Mouse (Mus musculus) heart, postnatal 4 days (tissue): ENCODE measurements around the gene Gsta2. TPM values are rescaled to one million over a fixed set of nuclear protein-coding genes. Genes with fewer than 3 reads are reported as not detected.
"Not testable (repeated sequence)": the region's sequence is repeated elsewhere in the genome, so short reads cannot be mapped to it uniquely, and the experiment has no call there.

ENCODE experiments used
- DNase-seq: peaks from one replicate; pipeline ENCODE4 v3.0.0; 2021
- total RNA-seq, 2 experiments: library from RNA; stranded (reverse); gene quantifications; 2 replicates each; pipeline ENCODE4 v1.2.3; 2021

Gsta2 gene
- total RNA-seq, 2 experiments from 2014 or later: not detected

GRCm38 (mm10) chr9:78365850-78366544 is 10.4 kb upstream of the Gsta2 start:
- DNase-seq: no peak

DNA sequence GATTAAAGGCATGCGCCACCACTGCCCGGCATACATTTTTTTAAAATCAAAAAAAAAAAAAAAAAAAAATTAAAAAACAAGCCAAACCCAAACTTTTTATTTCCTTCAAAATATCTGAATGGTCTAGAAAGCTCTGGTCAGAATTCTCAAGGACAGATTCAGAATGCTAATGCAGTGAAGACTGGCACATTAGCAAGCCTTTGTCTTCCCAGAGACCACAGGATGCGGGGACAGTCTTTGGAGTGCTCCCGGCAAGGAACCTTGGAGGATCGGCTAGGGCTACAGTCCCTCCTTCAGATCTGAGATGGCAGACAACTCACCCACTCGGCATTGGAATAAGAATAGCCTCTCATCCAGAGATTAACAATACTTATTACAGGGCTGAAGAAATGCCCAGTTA is 9.1 kb upstream of the Gsta2 start:
- DNase-seq: no peak

DNA sequence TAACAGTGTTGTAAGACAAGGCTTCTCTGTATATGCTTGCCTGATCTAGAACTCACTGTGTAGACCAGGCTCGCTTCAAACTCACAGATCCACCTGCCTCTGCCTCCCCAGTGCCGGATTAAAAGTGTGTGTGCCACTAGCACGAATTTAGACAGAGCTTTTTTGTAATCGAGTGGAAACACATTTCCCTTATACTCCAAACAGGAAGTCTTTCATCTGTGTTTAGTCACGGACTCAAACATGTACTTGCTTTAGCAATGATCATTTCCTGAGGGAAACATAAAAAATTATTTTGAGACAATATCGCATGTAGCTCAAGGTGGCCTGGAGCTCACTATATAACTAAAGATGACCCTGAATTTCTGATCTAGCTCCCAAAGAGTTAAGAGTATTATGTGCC is 7.8 kb upstream of the Gsta2 start:
- DNase-seq: no peak

DNA sequence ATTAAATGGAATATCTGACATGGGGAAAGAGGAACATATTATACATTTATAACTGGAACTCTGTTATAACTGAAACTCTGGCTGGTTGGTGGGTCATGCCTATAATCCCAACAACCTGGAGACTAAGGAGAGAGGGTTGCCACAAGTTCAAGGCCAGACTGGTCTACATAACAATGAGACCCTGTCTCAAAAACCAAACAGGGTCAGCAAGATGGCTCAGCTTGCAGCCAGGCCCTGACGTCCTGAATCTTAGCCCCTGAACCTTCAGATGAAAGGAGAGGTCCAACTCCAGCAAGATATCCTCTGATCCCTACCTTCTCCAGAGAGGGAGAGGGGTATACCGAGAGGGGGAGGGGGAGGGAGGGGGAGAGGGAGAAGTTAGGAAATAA is 4.9 kb upstream of the Gsta2 start:
- no peak for DNase-seq

GRCm38 (mm10) chr9:78359750-78360483 is 4.3 kb upstream of the Gsta2 start:
- DNase-seq: no peak

- DNase-seq: peak; percentile 77
Measured at GRCm38 (mm10) chr9:78358053-78358452, 2.5 kb upstream of the Gsta2 start.

GRCm38 (mm10) chr9:78354665-78355578 is 666 bp downstream of the Gsta2 start:
- no peak for DNase-seq

DNA sequence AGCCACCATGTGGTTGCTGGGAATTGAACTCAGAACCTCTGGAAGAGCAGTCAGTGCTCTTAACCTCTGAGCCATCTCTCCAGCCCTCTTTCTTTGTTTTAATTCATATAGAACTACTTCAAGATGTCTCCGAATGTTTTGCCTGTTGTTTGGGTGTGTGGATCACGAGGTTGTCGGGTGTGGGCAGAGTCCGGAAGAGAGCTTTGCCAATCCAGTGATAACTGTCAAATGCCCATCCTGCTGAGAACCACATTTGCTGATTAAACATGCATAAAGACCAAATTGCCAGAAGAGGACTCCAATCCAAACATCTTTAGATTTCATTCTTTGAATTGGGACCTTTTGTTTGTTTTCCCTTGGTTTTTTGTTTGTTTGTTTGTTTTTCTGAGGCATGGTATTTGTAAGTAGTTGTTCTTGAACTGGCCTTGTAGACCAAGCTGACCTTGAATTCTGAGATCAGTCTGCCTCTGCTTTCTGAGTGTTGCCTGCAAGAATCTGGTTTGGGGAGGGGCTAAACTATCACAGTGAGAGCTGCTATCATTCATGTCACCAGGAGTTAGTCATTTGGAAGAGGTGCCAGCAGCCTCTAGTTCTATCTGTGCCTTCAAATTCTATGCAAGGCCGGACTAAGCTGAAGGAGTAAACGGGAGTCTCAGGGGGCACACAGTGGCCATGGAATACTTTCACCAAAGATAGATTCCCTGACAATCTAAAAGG is 3.9 kb downstream of the Gsta2 start:
- DNase-seq: no peak

DNA sequence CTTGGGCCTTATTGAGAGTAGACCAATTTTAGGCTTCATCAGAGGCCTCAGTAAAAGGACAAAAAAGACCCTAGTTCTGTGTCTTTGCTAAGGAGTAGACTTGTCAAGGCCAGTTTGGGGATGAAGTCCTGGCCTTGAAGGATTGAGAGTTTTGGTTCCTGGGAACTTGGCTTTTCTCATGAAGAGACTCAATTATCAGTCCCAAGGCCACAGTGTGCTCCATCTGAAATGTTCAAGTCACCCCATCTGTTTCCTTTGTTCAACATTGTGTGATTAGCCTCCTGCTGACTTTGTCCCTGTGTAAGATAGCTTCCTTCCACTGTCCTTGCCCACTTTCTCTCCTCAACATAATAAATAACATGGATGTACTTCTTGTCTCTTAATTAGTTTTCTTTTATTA is 5.6 kb downstream of the Gsta2 start:
- DNase-seq: not testable (repeated sequence)

DNA sequence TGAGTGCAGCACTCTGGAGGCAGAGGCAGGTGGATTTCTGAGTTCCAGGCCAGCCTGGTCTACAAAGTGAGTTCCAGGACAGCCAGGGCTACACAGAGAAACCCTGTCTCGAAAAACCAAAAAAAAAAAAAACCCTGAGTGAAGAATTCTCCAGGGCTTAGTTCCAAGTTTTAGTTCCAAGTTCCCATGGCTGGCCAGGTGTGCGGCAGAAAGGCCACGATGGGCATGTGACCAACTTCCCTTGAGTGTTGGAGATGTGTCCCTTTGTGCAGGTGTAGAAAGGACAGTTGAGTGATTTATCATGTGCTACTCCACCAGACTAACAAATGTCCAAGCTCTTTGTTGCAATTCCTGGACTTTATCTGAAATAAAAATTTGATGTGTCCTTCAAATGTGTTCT is 6.4 kb downstream of the Gsta2 start:
- DNase-seq: not testable (repeated sequence)

GRCm38 (mm10) chr9:78348206-78349004 is 7.2 kb downstream of the Gsta2 start:
- DNase-seq: not testable (repeated sequence)

DNA sequence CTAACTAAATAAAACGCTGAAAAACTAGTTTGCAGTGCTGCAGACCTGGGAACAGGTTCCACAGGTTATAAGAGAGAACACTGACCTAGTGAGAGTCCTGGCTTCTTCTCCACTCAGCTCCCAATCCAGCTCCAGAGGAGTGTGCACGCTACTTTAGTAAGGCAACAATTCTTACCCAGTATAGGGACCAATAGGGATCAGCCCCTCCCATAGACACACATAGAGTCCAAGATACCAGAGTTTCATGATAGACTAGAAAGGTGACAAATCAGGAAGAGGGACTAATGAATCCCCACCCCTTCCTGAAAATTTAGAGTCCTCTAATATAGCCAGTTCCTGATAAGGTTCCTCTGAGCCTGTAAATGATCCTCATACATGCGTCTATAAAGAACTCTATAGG is 8.6 kb downstream of the Gsta2 start:
- no peak for DNase-seq

GRCm38 (mm10) chr9:78345235-78345634 is 10.4 kb downstream of the Gsta2 start:
- not testable (repeated sequence) for DNase-seq

- DNase-seq: not testable (repeated sequence)
Measured at GRCm38 (mm10) chr9:78343055-78343454, 12.5 kb downstream of the Gsta2 start.

DNA sequence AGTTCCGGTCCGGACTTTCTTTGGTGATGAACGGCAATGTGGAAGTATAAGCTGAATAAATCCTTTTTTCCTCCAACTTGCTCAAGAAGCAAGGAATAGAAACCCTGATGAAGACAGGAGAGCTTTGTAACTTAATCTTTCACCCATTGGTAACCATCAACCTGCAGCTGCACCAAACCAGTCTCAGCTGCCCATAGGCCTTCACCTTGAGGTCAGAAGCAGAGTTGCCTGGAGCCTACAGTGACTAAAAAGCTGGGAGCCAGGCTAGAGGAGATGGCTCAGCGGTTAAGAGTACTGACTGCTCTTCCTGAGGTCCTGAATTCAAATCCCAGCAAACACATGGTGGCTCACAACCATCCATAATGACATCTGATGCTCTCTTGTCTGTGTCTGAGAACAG is 13.1 kb downstream of the Gsta2 start:
- DNase-seq: not testable (repeated sequence)

DNA sequence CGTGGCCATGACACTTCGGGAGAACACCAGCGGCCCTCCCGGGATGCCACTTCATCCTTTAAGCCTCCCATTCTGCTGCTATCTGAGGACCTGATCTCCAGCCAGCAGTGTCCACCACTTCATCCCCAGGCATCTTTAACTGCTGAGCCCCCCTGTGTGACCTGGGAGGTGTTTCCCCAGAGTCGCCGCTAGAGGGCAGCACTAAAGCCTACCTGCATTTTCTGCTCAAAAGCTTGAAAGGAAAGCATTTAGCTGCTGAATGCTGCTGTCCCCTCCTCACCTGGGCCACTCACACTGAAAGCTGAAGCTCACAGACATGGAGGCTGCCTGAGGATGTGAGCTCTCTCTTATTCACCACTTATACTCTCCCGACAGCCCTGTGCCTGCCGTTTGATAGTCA is 15.3 kb downstream of the Gsta2 start:
- DNase-seq: peak; percentile 56

DNA sequence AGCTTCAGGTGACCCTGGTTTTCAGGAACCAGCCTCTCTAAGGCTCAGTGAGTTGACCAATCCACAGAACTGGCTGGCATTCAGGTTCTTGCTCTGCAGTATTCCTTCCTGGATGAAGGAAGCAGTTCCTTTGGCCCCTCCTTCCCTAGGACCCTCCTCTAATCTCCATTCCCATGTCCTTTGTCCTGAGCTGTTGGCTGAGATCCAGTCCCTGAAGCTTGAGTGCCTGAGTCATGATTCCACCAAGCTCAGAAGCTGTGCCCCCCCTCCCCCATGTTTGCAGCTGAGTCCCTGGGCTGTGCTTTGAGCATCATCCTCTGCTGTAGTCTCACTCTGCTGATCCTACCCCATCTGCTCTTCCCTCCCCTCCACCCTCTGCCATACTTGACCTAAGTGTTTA is 18.5 kb downstream of the Gsta2 start:
- DNase-seq: not testable (repeated sequence)

DNA sequence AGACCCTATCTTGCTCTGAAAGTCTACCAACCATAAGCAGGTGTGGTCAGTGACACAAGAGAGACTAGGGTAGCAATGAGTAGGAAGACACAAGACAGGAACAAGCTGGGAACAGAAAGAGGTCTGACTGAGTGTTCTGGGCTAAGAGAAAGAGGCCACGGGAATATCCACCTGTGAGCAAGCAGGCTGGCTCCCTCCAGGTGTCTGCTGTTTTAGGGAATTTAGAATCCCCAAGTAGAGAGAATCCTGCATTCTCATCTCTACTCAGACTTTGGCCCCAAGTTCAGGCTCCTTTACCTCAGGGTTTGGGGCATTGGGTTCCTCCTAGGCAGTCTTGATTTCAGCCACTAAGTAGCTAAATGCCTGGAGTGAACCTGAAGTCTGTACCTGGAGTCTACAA is 28.3 kb downstream of the Gsta2 start, which contains the start of gene Omt2b:
Gene Omt2b (plus strand): TSS at position 301 of the 400 bp plus-strand sequence.
- DNase-seq: not testable (repeated sequence)

GRCm38 (mm10) chr9:78319499-78319898 is 36.1 kb downstream of the Gsta2 start:
- no peak for DNase-seq

DNA sequence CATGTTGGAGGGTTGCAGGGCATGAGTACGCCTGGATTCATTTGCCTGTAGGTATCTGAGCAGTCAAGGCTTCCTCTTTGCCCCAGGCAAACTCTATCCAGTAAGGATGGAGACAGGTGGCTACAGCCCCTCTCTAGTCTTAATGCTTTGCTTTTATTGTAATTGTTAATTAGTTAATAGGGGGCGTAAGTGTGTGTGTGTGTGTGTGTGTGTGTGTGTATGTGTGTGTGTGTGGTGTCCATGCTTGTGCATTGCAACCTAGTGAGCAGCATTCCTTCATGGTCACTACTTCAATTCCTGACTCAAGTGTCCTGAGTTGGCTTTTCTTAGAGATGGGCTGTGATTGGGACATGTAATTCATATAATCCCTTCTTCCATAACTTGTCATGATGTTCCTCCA is 40.9 kb downstream of the Gsta2 start, which contains the start of gene Omt2a:
Gene Omt2a (minus strand): TSS at position 101 of the 400 bp plus-strand sequence.
- DNase-seq: no peak

DNA sequence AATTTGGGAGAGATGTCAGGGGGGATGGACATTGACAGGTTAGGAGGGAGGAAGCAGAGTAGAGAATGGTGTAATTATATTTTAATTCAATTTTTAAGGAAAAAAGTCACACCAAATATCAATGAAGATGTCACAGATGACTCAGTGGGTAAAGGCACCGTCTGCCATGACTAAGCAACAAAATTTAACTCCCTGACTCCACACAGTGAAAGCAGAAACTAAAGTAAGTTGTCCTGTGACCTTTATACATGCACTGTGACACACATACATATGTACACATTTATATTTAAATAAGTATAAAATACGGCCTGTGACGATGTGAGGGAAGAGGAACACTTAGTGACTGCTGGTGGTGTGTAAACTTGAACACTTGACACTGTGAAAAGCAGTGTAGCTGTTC is 47.5 kb downstream of the Gsta2 start:
- DNase-seq: not testable (repeated sequence)
